Mouse (Mus musculus): ENCODE measurements around the gene Dlg4. TPM values are rescaled to one million over a fixed set of nuclear protein-coding genes. Genes with fewer than 3 reads are reported as not detected.

Dlg4 gene
- total RNA-seq (2021) = 1 to 10 TPM; 6.6 to 8.1 TPM

DNA sequence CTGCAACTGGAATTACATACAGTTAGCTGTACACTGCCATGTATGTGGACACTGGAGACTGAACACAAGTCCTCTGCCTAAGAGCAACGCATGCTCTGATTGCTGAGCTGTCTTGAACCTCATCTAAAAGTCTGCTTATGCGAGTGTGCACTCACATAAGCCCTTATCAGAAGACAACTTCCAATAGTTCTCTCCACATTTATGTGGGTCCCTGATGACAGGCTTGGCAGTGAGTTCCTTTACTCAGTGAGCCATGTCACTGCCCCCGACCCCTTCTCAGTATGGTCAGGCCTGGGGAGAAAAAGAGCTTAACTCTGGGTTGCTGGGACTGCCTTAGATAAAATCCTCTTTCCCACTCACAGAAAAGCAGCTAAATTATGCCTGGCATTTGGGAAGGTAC, at the start of gene Dlg4:
Dlg4 (plus strand) TSS at position 274 of the 400 bp plus-strand sequence.
- intact Hi-C loops (cut with DNase I) = loop anchor here (10.0 kb wide), 1 partner anchor 638 kb away; the partner anchor contains the start of genes Eno3 and Pfn1

DNA sequence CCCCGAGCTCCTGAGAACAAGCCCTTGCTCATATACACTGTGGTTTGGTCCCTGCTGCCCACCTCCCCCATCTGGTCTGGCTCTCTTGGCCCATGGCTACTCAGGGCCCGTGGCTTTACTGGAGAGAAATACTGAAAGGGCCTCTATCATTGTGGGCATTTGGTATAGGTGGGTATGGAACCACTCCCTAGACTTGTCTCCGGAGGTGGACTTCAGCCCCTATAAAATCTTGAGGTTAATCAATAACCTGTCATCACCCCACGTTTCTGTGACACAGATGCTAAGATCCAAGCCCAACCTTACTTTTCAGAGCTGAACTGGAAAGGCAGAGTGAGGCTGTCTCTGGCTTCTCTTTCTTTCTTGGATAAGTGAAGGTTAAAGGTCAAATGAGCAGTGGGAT, 47.9 kb upstream of the Dlg4 start:
- intact Hi-C loops (cut with DNase I) = loop anchor here (5.0 kb wide), 1 partner anchor 41 kb away; no protein-coding TSS in a partner anchor
- no peak for DNase-seq (ENCODE audit: low spot score)

More for the DNA sequence above, at the start of gene Dlg4:
- DNase-seq (ENCODE audit: low spot score) = no peak

DNA sequence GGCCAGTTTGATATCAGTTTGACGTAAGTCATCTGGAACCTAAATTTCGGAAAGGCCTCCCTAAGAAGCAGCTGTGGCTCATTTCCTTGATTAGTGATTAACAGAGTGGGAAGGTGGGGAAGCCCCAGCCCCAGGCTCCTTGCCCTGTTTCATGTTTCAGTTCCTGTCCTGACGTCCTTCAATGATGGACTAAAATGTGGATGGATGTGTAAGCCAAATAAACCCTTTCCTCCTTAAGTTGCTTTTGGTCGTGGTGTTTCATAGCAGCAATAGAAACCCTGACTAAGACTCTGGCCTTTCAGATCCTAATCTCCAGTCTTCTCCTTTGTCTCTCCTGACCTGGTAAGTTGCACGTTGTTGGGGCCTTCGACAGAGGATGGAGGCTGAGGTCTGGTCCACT, 46.5 kb upstream of the Dlg4 start:
- intact Hi-C loops (cut with DNase I) = no loop called here
- no peak for DNase-seq (ENCODE audit: low spot score)

DNA sequence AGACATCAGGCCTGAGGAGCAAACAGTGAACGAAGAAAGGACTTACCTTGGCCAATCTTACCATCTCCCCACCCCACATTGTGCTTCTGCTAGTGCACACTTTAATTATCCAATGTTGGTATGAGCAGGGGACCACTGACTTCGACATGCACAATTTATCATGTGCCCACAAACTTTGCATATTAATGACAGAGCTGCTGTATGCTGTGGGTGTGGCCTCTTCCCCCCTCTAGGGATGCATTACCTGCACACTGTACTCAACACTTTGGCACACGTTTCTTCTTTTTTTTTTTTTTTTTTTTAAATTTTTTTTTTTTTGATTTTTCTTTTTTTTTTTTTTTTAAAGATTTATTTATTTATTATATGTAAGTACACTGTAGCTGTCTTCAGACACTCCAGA, 46.0 kb upstream of the Dlg4 start:
- no peak for DNase-seq (ENCODE audit: low spot score)
- intact Hi-C loops (cut with DNase I) = no loop called here

DNA sequence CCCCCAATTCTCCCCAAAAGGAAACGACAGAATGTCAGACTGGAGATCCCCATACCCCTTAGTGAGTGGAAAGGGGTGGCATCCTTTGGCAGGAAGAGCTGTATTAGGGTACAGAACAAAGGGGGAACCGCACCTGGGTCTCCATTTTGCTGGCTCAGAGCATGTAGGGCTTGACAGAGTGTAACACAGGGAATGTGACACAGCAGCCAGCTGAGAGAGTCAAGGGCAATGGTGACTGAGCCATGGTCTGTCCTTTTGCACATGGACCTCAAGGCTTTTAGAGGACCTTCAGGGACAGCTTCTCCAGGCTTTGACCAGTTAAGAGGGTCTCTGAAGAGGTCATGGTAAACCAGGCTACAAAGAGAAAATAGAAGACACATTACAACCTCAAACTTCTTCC, 41.8 kb upstream of the Dlg4 start:
- intact Hi-C loops (cut with DNase I) = no loop called here
- DNase-seq (ENCODE audit: low spot score) = no peak

DNA sequence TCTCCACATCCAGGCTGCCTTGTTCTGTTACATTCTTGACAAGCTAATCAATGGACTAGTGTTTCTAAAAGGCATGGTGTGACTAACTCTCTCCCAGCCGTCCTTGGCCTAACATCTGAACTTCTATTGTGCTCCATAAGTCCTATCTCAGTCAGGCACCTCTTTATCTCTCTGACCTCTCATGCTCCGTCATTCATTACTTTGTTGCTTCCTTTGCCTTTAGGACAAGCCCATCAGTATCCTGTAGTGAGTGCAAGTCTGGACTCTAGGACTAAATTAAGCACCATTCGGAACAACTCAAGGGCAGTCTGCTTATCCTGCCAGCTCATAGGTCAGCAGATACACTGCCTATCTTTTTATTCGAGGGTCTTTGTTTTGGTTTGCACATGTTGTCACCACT, 40.5 kb upstream of the Dlg4 start:
- intact Hi-C loops (cut with DNase I) = no loop called here
- DNase-seq (ENCODE audit: low spot score) = no peak

DNA sequence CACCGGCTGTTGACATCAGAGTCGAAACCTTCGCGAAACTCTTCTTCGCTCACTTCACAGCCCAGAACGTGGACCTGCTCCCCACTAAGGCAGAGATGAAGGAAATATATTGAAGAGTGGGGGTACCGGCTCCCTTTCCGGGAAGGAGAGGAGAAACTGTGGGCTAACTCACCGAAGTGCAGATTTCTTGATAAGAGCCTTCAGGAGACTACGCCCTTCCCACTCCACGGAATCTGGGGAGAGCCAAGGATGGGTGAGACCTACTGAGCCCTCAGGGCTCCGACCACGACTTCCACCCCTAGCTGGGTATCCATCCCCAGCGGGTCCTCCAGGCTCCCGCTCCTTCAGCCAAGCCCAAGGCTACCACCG, 36.9 kb upstream of the Dlg4 start:
- DNase-seq (ENCODE audit: low spot score) = no peak
- intact Hi-C loops (cut with DNase I) = loop anchor here (2.0 kb wide), 2 partner anchors 17 to 57 kb away; no protein-coding TSS in a partner anchor

DNA sequence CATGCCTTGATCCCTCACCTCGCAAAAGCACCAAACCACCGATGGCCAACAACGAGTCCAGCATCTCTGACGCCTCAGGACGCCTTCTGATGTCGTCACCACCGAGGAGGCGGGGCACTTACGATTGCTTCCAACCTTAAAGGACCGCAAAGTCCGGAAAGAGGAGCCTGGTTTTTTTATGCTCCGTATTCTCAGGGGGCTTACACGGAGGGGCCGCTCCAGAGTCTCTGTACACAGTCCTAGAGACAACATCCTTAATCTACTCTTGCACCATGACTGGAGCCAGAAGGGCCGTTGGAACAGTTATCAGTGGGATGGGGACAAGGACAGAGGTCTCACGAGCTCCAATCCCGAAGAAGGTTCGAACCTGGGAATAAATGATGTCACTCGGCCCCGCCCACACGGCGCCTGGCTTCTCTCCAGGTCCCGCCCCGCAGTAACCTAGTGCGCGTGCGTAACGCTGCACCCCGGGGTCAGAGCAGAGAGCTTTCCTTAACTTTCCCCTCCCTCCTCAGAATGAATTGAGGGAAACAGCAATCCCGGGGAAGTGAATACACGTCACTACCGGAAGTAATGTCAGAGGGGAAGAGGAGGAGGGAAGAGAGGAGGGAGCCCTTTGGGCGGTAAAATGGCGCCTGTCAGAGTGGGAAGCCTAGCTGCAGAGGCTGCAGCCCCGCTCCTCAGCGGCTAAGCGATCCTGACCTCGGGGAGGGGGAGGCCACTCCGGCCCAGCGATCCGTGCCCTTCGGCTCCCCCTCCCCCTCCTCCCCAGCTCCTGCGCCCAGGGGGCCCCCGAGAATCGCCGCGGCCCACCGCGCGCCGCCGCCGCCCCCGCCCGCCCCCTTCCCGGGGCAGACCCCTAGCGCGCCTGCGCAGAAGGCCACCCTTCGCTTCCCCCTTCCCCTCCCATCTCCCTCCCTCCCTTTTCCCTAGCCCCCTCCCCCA, 36.3 kb upstream of the Dlg4 start:
- intact Hi-C loops (cut with DNase I) = loop anchor here (2.0 kb wide), 1 partner anchor 16 kb away; no protein-coding TSS in a partner anchor
- peak; percentile 97 for DNase-seq (ENCODE audit: low spot score)

DNA sequence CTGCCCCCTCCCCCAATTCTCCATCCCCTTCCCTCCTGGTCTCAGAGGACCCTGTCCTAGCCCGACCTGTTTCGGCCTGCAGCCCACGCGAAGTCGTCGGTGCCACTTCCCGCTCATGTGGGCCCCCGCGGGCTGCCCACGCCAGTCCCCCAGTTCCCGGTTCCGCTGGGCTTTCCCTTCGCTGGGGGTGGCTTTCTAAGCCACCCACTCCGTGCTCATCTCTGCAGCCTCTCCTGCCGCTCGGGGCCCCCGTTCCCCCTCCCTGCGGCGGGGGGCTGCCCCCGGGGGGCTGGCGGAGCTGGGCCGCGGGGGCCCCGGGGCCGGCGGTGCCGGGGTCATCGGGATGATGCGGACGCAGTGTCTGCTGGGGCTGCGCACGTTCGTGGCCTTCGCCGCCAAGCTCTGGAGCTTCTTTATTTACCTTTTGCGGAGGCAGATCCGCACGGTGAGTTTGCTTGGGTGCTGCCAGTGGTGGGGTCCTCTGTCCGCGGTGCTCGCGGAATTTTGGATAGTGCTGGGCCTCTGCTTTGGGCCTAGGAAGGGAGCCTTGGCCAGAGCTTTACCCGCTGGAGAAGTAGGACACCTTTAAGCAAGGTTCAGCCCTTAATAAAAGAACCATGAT, 35.5 kb upstream of the Dlg4 start, which contains the start of gene Ctdnep1:
Ctdnep1 (plus strand) TSS at position 16 of the 622 bp plus-strand sequence.
- intact Hi-C loops (cut with DNase I) = loop anchor here (2.0 kb wide), 1 partner anchor 16 kb away; no protein-coding TSS in a partner anchor
- no peak for DNase-seq (ENCODE audit: low spot score)

DNA sequence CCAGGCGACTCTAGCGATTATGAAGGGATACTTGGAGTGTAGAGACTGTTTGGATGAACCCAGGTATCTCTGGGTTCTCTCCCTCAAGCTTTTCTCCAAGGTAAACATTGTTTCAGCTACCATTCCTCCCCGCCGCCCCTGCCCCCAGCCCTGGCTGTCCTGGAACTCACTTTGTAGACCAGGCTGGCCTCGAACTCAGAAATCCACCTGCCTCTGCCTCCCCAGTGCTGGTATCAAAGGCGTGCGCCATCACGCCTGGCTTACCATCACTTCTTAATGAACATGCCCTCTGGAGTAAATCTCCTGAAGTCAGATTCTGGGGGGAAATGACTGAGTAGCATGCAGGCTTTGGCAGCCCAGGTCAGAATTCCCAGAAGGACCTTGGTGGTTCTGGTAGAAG, 34.5 kb upstream of the Dlg4 start, which contains the start of gene Elp5:
Elp5 (minus strand) TSS at position 293 of the 400 bp plus-strand sequence.
- no peak for DNase-seq (ENCODE audit: low spot score)
- intact Hi-C loops (cut with DNase I) = no loop called here

DNA sequence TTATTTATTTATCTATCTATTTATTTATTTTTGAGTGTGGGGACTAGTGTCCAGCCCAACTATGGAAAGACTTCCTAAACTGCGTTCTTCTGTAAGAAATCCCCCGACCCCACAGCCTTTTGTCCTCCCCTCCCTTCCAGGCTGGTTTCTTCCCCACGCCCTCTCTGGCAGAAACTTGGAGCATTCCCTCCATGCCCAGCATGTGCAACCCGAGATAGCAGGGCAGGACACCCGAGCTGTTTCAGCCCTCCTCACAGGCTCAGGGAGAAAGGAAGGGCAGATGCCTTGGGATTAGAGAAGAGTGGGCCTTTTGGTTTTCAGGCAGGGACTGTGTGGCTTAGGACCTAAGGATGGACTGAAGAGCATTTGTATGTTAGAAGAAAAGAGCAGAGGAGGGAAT, 33.9 kb upstream of the Dlg4 start:
- intact Hi-C loops (cut with DNase I) = no loop called here

DNA sequence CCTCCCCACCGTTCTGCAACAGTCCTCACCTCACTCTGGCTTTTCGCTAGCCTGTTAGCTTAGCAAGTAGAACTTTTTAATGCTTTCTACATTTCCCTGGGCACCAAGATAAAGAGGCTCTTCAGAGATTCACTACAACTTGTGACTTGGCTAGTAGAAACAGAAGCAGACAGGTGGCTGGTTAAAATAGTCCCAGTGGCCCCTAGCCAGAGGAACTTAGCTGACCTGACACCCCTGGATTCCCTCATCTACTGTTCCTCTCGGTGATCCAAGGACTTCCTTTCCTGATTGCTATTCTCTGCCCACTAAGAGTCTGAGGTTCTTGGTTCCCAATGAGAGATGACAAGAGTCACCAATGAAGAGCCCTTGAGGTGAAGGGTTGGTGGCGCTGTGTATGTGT, 33.4 kb upstream of the Dlg4 start:
- no peak for DNase-seq (ENCODE audit: low spot score)
- intact Hi-C loops (cut with DNase I) = no loop called here

More for the DNA sequence above, 33.9 kb upstream of the Dlg4 start:
- no peak for DNase-seq (ENCODE audit: low spot score)

DNA sequence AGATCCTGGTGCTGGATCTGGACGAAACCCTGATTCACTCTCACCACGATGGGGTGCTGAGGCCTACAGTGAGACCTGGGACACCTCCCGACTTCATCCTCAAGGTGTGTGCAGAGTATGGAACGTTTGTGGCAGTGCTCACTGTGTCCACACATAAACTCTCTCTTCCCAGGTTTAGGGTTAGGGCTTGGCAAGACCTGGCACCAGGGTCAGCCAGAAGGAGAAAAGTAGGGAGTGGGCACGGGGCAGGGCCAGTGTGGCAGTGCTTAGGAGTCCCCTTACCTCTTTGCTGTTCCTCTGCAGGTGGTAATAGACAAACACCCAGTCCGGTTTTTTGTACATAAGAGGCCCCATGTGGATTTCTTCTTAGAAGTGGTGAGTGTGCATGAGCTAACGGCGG, 32.3 kb upstream of the Dlg4 start:
- DNase-seq (ENCODE audit: low spot score) = no peak
- intact Hi-C loops (cut with DNase I) = no loop called here

DNA sequence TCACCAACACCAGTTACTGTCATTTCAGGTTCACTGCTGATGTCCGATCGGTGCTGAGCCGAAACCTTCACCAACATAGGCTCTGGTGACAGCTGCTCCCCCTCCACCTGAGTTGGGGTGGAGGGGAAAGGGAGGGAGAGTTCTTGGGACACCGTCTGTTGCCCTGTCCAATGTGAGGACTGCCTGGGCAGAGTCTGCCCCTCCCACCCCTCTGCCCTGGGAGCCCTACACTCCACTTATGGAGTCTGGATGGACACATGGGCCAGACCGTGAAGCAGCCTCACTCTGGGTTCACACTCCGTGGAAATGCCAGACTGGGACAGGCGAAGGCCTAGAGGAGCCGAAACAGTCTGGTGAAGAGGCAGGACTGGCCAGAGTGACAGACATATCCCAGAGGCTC, 26.8 kb upstream of the Dlg4 start:
- intact Hi-C loops (cut with DNase I) = loop anchor here (10.0 kb wide), 1 partner anchor 585 kb away; no protein-coding TSS in a partner anchor
- DNase-seq (ENCODE audit: low spot score) = no peak

DNA sequence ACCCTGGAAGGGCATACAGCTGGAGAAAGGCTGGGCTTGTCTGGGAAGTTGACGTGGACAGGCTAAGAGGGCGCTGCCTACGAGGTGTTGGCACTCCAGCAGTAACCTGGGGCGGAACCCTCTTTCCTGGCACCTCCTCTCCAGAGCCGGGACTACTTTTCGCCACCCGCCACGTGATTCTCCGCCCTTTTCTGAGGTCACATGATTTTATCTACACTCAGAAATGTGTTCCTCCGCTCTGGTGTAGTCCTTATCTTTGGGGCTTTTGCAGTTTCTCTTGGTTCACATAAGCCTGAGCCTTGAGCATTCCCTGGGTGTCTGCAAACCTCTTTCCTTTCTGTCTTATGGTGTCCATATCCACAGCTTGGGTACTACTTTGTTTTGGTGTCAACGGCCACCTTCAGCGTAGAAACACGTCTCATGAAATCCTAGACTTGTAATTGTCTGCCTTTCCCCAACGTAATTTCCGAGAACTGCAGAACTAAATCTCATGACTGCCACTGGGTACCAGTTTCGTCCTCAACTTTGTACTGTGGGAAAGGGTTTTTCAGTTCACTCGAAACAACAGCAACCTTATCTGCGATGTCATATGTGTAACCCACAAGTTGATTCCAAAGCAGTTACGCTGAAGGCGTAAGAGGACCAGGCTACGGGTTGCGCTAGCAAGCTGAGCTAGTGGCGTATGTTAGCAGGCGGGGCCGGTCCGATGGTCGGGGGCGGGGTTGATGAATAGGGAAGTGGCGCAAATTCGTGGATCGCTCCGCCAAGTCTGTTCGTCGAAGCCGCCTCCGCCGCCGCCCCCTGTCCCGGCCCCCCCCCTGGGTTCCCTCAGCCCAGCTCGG, 25.7 kb upstream of the Dlg4 start, which contains the start of gene Gabarap:
Gabarap (plus strand) TSS at position 294 of the 842 bp plus-strand sequence.
- intact Hi-C loops (cut with DNase I) = loop anchor here (10.0 kb wide), 1 partner anchor 586 kb away; no protein-coding TSS in a partner anchor
- DNase-seq (ENCODE audit: low spot score) = peak; percentile 93

DNA sequence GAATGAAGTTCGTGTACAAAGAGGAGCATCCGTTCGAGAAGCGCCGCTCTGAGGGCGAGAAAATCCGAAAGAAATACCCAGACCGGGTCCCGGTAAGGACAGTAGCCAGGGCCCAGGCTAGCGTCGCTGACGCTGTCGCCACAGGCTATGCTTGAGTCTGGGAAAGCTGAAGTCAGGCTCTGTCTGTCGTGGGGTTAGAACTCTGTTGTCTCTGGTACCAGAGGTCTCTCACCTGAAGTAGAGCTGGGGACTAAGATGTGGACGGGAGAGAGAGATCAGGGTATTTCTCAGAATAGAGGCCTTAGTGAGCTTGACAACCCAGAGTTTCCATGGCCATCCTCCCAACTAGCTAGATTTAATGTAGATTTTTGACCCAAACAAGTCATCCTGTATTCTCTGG, 25.0 kb upstream of the Dlg4 start:
- intact Hi-C loops (cut with DNase I) = loop anchor here (10.0 kb wide), 1 partner anchor 587 kb away; no protein-coding TSS in a partner anchor
- DNase-seq (ENCODE audit: low spot score) = no peak

DNA sequence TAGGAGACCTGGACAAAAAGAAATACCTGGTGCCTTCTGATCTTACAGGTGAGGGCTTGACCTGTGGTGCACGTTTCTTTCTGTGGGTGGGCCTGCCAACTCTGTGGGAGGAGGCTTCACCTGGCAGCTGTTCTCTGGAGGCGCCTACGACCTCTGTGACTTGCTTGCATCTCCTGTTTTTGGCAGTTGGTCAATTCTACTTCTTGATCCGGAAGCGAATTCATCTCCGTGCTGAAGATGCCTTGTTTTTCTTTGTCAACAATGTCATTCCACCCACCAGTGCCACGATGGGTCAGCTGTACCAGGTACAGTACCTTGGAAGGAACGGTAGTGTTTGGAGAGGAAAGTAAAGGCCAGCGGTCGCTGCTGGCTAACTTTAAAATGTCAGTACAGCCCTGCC, 24.3 kb upstream of the Dlg4 start:
- intact Hi-C loops (cut with DNase I) = loop anchor here (10.0 kb wide), 1 partner anchor 588 kb away; no protein-coding TSS in a partner anchor
- no peak for DNase-seq (ENCODE audit: low spot score)

DNA sequence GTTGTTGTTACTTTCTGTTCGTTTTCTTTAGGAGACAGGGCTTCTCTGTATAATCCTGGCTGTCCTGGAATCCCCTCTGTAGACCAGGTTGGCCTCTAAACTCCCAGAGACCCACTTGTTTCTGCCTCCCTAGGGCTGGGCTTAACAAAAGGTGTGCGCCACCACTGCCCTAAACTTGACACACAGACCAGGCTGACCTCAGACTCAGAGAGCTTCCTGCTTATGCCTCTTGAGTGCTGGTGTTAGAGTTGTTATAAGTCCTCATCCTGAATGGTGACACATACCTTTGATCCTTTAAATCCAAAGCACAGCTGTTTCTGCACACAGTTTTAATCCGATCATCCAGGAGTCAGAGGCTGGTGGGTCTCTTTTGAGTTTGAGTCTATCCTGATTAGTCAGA, 23.8 kb upstream of the Dlg4 start:
- no peak for DNase-seq (ENCODE audit: low spot score)
- intact Hi-C loops (cut with DNase I) = loop anchor here (10.0 kb wide), 1 partner anchor 588 kb away; no protein-coding TSS in a partner anchor

DNA sequence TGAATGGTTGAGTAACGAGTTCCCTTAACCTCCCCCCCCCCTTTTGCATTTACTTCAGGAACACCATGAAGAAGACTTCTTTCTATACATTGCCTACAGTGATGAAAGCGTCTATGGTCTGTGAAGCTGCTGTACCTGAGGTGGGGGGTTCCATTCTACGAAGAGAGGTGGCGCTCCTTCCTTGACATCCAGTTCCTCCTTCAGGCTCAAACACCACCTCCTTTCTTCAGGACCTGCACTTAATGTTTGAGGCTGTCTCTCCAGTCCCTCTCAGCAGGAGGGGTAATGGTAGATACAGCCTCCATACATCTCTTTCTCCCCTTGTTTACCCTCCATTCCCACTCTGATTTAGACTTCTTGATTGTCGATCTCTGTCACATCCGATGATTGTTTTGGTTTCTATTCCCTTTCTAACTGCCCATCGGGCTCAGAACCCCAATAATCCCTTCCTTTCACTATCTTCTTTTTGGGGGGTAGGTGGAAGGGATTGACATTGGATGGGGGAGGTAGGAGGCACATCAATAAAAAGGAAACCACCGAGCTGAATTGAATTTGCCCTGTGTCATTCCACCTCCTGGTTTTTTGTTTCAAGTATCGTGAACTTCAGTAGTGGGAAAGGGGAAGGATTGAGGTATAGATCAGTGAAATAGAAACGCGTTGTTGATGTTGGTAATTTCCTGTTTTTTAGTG, 22.2 kb upstream of the Dlg4 start:
- intact Hi-C loops (cut with DNase I) = loop anchor here (10.0 kb wide), 1 partner anchor 590 kb away; no protein-coding TSS in a partner anchor

More for the DNA sequence above, 22.2 kb upstream of the Dlg4 start:
- DNase-seq (ENCODE audit: low spot score) = no peak
